Comparison of ENCODE assay signal across 8 mouse cellular contexts in the genomic region with DNA sequence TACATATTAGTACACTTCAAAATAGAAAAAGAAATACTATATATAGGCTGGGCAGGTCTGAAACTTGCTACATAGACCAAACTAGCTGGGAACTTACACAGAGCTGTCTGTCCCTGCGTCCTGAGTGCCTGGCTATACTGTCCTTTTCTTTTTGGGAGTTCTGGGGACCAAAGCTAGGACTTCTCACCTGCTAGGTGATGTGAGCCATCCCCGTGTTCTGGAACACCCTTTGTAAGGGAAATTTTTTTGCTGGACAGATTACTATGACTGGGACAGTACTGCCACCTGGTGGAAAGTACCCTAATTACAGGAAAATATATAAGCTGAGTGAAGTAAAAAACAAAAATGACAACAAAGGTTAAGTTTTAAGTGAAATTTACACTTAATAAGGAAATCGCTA. TPM values are rescaled to one million over a fixed set of nuclear protein-coding genes. Genes with fewer than 3 reads are reported as not detected.
DNase-seq lines count a peak whose midpoint lies in the region; ATAC-seq lines count a peak whose summit lies in the region.

No protein-coding gene starts in this region.

- WGBS in intestine, embryonic 14.5 days = 34% methylated on average over 3 of the region's 3 CpGs
- WGBS in intestine, embryonic 16.5 days = 33% methylated on average over 3 of the region's 3 CpGs

- H3K27me3 ChIP-seq in intestine, embryonic 14.5 days (replicated peaks; ENCODE audit: control insufficient read depth, insufficient read depth, low read length) = no peaks in the 10 kb centered on the region
- no peaks in the 10 kb centered on the region for H3K27me3 ChIP-seq in intestine, embryonic 16.5 days (replicated peaks; ENCODE audit: control insufficient read depth, insufficient read depth, low read length)

- DNase-seq in intestine, embryonic 14.5 days (ENCODE audit: low spot score) = peak; percentile 61
- DNase-seq in 416B (ENCODE audit: low read depth) (peak; percentile 76), ES-CJ7 (ENCODE audit: low read depth, low spot score) (peak; percentile 69)
- peak; percentile 45 for DNase-seq in lung, postnatal 14 days
- no peak for DNase-seq in left cerebral cortex, postnatal 36 days (ENCODE audit: low spot score in 2 of 2)

- H3K4me2 ChIP-seq in intestine, embryonic 14.5 days (ENCODE audit: low read length) = no peak overlapping the region
- H3K4me2 ChIP-seq in intestine, embryonic 16.5 days (ENCODE audit: low read depth, low read length) = no peak overlapping the region

- no peak for ATAC-seq in intestine, embryonic 14.5 days (replicated peaks; ENCODE audit: low FRiP score, low TSS enrichment, low read depth)
- no peak for ATAC-seq in intestine, embryonic 16.5 days
- peak; percentile 50 for ATAC-seq in common myeloid progenitor, adult 5-6 weeks (replicated peaks; ENCODE audit: low read depth, poor library complexity, severe bottlenecking)
- no peak for ATAC-seq in monocyte, adult 5-6 weeks (replicated peaks; ENCODE audit: insufficient number of reproducible peaks, low FRiP score, low TSS enrichment, poor library complexity, severe bottlenecking)

- no peaks in the 10 kb centered on the region for H3K9me3 ChIP-seq in intestine, embryonic 14.5 days (ENCODE audit: control insufficient read depth, low read length)
- no peaks in the 10 kb centered on the region for H3K9me3 ChIP-seq in intestine, embryonic 16.5 days (ENCODE audit: control insufficient read depth, low read length)

- H3K9ac ChIP-seq in intestine, embryonic 14.5 days (ENCODE audit: low read length) = no peak overlapping the region
- no peak overlapping the region for H3K9ac ChIP-seq in intestine, embryonic 16.5 days (ENCODE audit: low read depth, low read length)

- H3K4me3 ChIP-seq in intestine, embryonic 14.5 days (ENCODE audit: low read depth, low read length) = no peak overlapping the region
- no peak overlapping the region for H3K4me3 ChIP-seq in intestine, embryonic 16.5 days (ENCODE audit: low read length)

- H3K27ac ChIP-seq in intestine, embryonic 14.5 days (ENCODE audit: low read depth) = no peak overlapping the region
- no peak overlapping the region for H3K27ac ChIP-seq in intestine, embryonic 16.5 days (ENCODE audit: low read length)

- H3K36me3 ChIP-seq in intestine, embryonic 14.5 days (ENCODE audit: control insufficient read depth, insufficient read depth, low read length) = no peaks in the 10 kb centered on the region
- H3K36me3 ChIP-seq in intestine, embryonic 16.5 days (ENCODE audit: control insufficient read depth, insufficient read depth, low read length) = no peaks in the 10 kb centered on the region

- peaks cover 11% of the 10 kb centered on the region; the same call in 1 of the 2 replicates for H3K4me1 ChIP-seq in intestine, embryonic 14.5 days (replicated peaks; ENCODE audit: control insufficient read depth, insufficient read depth, low read length)
- H3K4me1 ChIP-seq in intestine, embryonic 16.5 days (ENCODE audit: control insufficient read depth, insufficient read depth, low read length) = peaks cover 13% of the 10 kb centered on the region

- intact Hi-C loops in left cerebral cortex, postnatal 36 days (cut with DNase I) = loop anchor here (10.0 kb wide), 1 partner anchor 158 kb away; no protein-coding TSS in a partner anchor

RNA-seq across cellular contexts. Expression of gene Mrps33, which starts 28.2 kb away (rescaled TPM):
- 191 and 195 TPM in 2 replicates for polyA plus RNA-seq in intestine, embryonic 14.5 days (2014; fragmentation: Nextera tagmentation; extraction: Ambion mirVana)
- polyA plus RNA-seq in intestine, embryonic 16.5 days (2015; fragmentation: Nextera tagmentation; extraction: Ambion mirVana) = 145 and 154 TPM in 2 replicates
- total RNA-seq in common myeloid progenitor, adult 5-6 weeks (2017) = 24.4 and 62.5 TPM in 2 replicates
- total RNA-seq in monocyte, adult 5-6 weeks (2017) = 34.6 to 42.8 TPM (median 36.2 TPM) in 3 replicates
- total RNA-seq in left cerebral cortex, postnatal 36 days (2021) = 10 to 100 TPM; 92.5 to 96.3 TPM

RNA-seq across cellular contexts. Expression of gene Braf, which starts 57.4 kb away (rescaled TPM):
- 14.7 and 16.1 TPM in 2 replicates for polyA plus RNA-seq in intestine, embryonic 14.5 days (2014; fragmentation: Nextera tagmentation; extraction: Ambion mirVana)
- polyA plus RNA-seq in intestine, embryonic 16.5 days (2015; fragmentation: Nextera tagmentation; extraction: Ambion mirVana) = 8.6 and 9.1 TPM in 2 replicates
- 17.9 and 19.6 TPM in 2 replicates for total RNA-seq in common myeloid progenitor, adult 5-6 weeks (2017)
- total RNA-seq in monocyte, adult 5-6 weeks (2017) = 18.2 to 33.8 TPM (median 19.9 TPM) in 3 replicates
- 100 to 1,000 TPM; 105 to 125 TPM for total RNA-seq in left cerebral cortex, postnatal 36 days (2021)

Comparison
In these comparisons a context has a peak if more than half of its experiments do, and no peak if none do; other contexts are left out.
1. DNase-seq: peak in intestine, embryonic 14.5 days (single experiment), 416B (single experiment), ES-CJ7 (single experiment) and lung, postnatal 14 days (single experiment); none in left cerebral cortex, postnatal 36 days (0 of 2).